Mouse (Mus musculus) adrenal gland, postnatal 14 days (tissue): ENCODE measurements at regions not wholly inside any gene's neighbourhood (a gene's known extent, or its start where the extent isn't known, plus 50 kb on each side); places are given as distances from the start of the nearest gene placed in this dataset.

Source experiments
- DNase-seq: peaks from one replicate; pipeline ENCODE4 v3.0.0; 2021; ENCODE audit warnings: mixed read lengths

DNA sequence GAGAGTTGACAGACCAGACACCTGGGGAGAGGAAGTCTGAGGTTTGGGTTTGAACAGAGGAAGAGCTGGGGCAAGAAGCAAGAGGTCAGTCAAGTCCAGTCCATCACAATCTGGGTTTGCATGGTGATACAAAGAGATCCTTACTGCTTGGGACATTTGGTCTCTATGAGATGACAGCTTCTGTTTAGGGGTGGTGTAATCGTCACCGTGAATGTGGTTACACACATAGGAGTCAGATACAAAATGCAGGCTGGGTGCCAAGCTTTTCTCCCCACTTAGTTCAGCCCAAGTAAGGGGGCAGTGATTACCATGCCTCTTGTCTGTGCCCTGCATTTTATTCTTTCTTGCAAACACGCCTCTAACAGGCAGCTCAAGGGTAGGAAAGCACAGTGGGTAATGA, 108.9 kb downstream of the Qrsl1 start:
- no peak for DNase-seq

GRCm38 (mm10) chr10:43794587-43794986, 107.0 kb downstream of the Qrsl1 start:
- DNase-seq, result no peak

DNA sequence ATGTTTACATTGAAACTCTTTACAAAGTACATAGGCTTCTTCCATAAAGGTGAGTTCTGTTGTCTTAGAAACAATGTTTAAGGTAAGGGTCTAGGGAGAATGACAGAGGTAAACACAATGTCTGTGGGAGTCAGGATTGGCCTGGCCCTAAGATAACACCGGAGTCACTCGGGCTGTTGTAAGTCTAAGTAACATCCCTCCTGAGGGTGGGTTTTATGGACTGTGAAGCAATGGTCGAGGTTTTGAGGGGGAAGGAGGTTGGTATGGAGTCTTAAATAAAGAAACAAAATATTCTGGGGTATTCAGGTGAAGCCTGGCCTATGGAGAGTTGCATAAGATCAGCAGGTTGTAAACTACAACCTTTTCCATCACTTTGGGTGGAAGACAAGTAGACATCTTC, 101.5 kb downstream of the Qrsl1 start:
- no peak for DNase-seq

DNA sequence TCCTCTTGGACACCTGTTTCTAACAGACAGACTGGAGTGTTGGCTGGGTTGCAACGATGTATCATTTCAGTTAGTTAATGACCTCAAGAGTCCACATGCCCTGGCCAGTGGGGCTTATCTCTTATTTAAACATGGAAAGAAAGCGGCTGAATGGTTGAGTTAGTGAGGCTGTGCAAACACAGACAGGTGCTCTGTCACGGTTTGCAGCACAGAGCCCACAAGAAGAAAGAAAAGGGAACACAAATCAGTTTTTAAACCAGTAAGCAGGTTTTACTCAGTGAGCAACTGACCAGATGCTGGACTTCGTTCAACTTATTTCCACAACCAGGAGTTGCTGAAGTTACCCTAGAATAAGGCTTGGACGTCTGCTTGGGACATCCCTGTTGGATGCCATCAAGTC, 86.3 kb downstream of the Qrsl1 start:
- no peak for DNase-seq

DNA sequence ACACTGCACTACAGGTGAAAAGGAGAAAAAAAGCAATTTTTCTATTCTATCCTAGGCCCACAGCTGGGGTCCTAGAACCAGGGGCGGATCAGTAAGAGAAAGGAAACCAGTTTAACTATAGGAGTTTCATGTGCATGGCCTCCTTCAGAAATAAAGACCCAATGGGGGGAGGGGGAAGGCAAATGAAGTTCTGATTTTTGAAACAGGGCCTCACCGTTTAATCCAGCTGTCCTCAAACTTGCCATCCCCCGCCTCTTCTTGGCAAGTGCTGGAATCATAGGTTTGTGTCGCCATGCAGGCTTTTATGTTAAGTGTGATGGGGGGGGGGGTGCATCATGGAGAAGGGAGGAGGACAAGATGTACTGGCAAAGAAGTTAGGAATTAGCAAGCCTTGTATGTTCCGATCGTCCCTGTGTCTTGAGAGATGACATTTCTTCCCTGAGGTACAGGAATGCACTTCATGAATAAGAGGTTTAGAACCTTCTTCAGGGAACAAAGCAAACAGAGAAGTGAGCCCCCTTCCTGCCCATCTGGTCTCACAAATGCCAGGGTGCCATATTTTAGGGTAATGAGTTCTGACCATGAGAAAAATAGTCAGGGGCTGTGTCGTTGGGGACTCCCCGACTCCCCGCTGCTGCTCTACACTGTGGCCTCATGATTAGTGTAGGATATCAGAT, 83.9 kb downstream of the Qrsl1 start:
- no peak for DNase-seq

GRCm38 (mm10) chr10:43818623-43819022, 82.9 kb downstream of the Qrsl1 start:
- DNase-seq, result no peak

GRCm38 (mm10) chr10:43819434-43819833, 82.1 kb downstream of the Qrsl1 start:
- DNase-seq, result no peak

GRCm38 (mm10) chr10:43822615-43823014, 78.9 kb downstream of the Qrsl1 start:
- no peak for DNase-seq

- no peak for DNase-seq
These were observed 77.5 kb downstream of the Qrsl1 start for GRCm38 (mm10) chr10:43824009-43824408.
